Mouse (Mus musculus) small intestine, adult 2 months (tissue): ENCODE measurements around the gene F2rl3. TPM values are rescaled to one million over a fixed set of nuclear protein-coding genes. Genes with fewer than 3 reads are reported as not detected.

Experiments used
- H3K27ac ChIP-seq: fragments of 200-500 bp; 2 replicates; pipeline ENCODE4 v1.5.1; 2012; ENCODE audit warnings: low read depth, low read length, control low read depth, inconsistent platforms; ENCODE audit not compliant: insufficient read depth
- H3K27me3 ChIP-seq: fragments of 200-500 bp; 2 replicates; pipeline ENCODE4 v1.6.1; 2012; ENCODE audit warnings: mild to moderate bottlenecking, moderate library complexity, low read length, inconsistent platforms; ENCODE audit not compliant: control insufficient read depth, insufficient read depth
- H3K36me3 ChIP-seq: fragments of 200-500 bp; 2 replicates; pipeline ENCODE4 v1.6.1; 2012; ENCODE audit warnings: mild to moderate bottlenecking, low read length, control low read depth, inconsistent platforms; ENCODE audit not compliant: control insufficient read depth, insufficient read depth
- H3K4me1 ChIP-seq: fragments of 200-500 bp; 2 replicates; pipeline ENCODE4 v1.6.1; 2012; ENCODE audit warnings: low read length, inconsistent platforms, mixed read lengths; ENCODE audit not compliant: control insufficient read depth, insufficient read depth, insufficient read length
- H3K4me3 ChIP-seq: fragments of 200-500 bp; 2 replicates; pipeline ENCODE4 v1.5.1; 2012; ENCODE audit warnings: low read depth, mild to moderate bottlenecking, control low read depth, inconsistent platforms, low read length, moderate library complexity
- CTCF ChIP-seq: fragments of 200-500 bp; IDR thresholded peaks from 2 replicates; pipeline ENCODE4 v1.5.1; 2012; ENCODE audit warnings: low read depth, mild to moderate bottlenecking, control low read depth, inconsistent platforms, low read length, moderate library complexity, mixed read lengths; ENCODE audit not compliant: insufficient replicate concordance, insufficient read length; ENCODE audit errors: extremely low read depth
- POLR2A ChIP-seq: fragments of 200-500 bp; IDR thresholded peaks from 2 replicates; pipeline ENCODE4 v1.6.1; 2012; ENCODE audit warnings: low read depth, mild to moderate bottlenecking, control low read depth, inconsistent platforms, low read length, moderate library complexity
- WGBS: fragments of 180-500 bp; shearing (Covaris S2); methylation state at CpG from one replicate; pipeline ENCODE4 v1.1.7; 2018; 5-methylcytosine and 5-hydroxymethylcytosine counted together
- polyA plus RNA-seq: library from polyadenylated mRNA; depleted of rRNA; stranded (reverse); fragments of >200 nt; gene quantifications from 2 replicates; pipeline ENCODE4 v1.2.3, GENCODE M21; 2012; rRNA removed

F2rl3 gene
- polyA plus RNA-seq, 1 experiment = 10.6 TPM

- H3K27me3 ChIP-seq = no peaks in the 10 kb centered on the region
- H3K4me3 ChIP-seq = no peak overlapping the region
- H3K27ac ChIP-seq = no peak overlapping the region
- WGBS = 72% methylated on average over 4 of the region's 4 CpGs
- TF ChIP-seq POLR2A (no peak), CTCF (no peak)
- no peaks in the 10 kb centered on the region for H3K36me3 ChIP-seq
- no peaks in the 10 kb centered on the region; the same call in 1 of the 2 replicates for H3K4me1 ChIP-seq
These were observed 4.0 kb downstream of the F2rl3 start for GRCm38 (mm10) chr8:72765696-72766095.

DNA sequence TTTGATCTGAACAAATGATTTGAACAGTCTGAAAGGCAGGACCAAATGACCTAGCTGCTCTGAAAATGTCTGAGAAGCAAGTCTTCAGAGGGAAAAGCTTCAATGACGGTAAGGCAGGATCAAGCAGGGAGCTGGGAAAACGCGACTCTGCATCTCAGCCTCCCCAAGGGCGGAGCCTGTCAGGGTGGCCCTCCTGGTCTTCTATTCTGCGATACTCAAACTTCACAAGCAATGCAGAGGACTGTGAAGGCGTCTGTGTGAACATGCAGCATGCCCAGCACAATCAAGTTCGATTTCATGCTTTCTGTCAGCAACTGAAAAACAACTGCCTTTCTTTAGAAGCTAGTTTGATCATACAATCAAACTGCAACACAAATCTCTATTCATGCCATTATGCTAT is 5.1 kb downstream of the F2rl3 start:
- Histone ChIP-seq H3K27ac (no peak overlapping the region), H3K4me1 (no peaks in the 10 kb centered on the region), H3K27me3 (no peaks in the 10 kb centered on the region), H3K36me3 (no peaks in the 10 kb centered on the region), H3K4me3 (no peak overlapping the region)
- WGBS = 36% methylated on average over 7 of the region's 7 CpGs
- no peak for TF ChIP-seq CTCF
- no peak for TF ChIP-seq POLR2A

DNA sequence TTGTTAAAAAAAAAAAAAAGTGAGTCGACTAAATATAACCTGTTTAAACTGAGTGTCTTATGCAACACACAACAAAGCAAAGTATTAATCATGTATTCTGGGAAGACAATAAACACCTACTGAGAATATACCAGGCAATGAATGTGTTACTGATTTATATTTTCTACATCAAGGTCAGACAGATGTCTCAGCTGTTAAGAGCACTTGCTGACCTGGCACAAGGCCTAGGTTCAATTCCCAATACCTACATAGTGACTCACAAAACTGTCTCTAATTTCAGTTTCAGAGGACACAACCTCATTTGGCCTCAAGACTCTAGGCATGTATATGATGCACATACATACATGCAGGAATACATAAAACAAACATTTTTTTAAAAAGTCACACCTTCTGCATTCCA is 16.1 kb downstream of the F2rl3 start:
- 76% methylated on average over 1 of the region's 1 CpGs for WGBS
- Histone ChIP-seq H3K27ac (no peak overlapping the region), H3K27me3 (no peaks in the 10 kb centered on the region), H3K4me1 (no peaks in the 10 kb centered on the region), H3K36me3 (no peaks in the 10 kb centered on the region), H3K4me3 (no peak overlapping the region)
- TF ChIP-seq CTCF = no peak
- no peak for TF ChIP-seq POLR2A

- Histone ChIP-seq H3K4me1 (no peaks in the 10 kb centered on the region), H3K4me3 (no peak overlapping the region), H3K27ac (no peak overlapping the region), H3K27me3 (no peaks in the 10 kb centered on the region), H3K36me3 (no peaks in the 10 kb centered on the region)
- 91% methylated on average over 4 of the region's 4 CpGs for WGBS
- TF ChIP-seq CTCF (no peak), POLR2A (no peak)
These were observed 19.0 kb downstream of the F2rl3 start for GRCm38 (mm10) chr8:72780644-72781043.

DNA sequence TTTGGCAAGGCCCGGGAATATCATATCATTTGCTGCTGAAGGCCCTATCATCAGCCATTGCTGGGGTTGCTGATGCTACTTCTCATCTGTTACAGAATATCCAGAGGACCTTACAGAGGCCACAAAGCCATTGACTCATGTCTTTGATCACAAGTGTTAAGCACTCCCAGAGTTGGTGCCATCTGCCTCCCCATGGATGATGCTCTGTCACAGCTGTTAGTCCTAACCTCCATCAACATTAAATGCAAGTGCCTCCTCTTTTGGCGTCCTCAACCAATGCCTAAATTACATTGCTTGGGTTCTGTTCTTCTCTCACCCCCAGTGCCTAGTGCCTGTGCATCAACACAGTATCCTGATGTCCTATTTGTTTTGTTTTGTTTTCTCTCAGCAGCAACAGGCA is 39.9 kb downstream of the F2rl3 start:
- 75% methylated on average over 2 of the region's 2 CpGs for WGBS
- no peaks in the 10 kb centered on the region for H3K4me1 ChIP-seq
- H3K27ac ChIP-seq = no peak overlapping the region
- H3K36me3 ChIP-seq = no peaks in the 10 kb centered on the region
- H3K27me3 ChIP-seq = no peaks in the 10 kb centered on the region
- H3K4me3 ChIP-seq = no peak overlapping the region
- TF ChIP-seq POLR2A (no peak), CTCF (no peak)

DNA sequence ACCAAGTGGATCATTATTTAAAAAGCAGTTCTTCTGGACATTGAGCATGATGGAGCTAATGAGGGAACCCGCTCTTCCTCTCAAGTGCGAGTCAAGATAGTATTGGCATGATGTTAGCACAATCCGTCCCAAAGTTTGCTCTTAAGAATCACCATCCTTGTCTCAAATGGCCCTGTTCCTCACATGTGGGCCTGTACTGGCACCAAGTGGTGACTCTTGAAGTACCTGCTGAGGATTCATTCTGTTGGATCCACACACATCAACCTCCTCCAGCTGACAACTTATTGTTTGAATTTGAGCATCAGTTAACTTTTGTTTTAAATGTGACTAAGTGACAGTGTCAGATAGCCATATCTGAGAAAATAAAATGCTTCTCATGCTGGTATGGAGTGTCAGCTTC is 51.0 kb downstream of the F2rl3 start:
- whole genome bisulfite sequencing = 79% methylated on average over 3 of the region's 3 CpGs
- TF ChIP-seq POLR2A (no peak), CTCF (no peak)
- H3K27ac ChIP-seq = no peak overlapping the region

More for the DNA sequence above, 51.0 kb downstream of the F2rl3 start:
- Histone ChIP-seq H3K27me3 (no peaks in the 10 kb centered on the region), H3K4me1 (no peaks in the 10 kb centered on the region), H3K36me3 (no peaks in the 10 kb centered on the region), H3K4me3 (no peak overlapping the region)

Other genes starting within 250 kb of the F2rl3 start
- 7.8 and 15.1 TPM in 2 replicates for gene Med26, start 213.6 kb upstream of the F2rl3 start, polyA plus RNA-seq
- gene Smim7, start 190.8 kb upstream of the F2rl3 start, polyA plus RNA-seq = 17.7 and 29.3 TPM in 2 replicates
- 11.5 and 13.7 TPM in 2 replicates for gene Tmem38a, start 189.8 kb upstream of the F2rl3 start, polyA plus RNA-seq
- 0.03 and 0.05 TPM in 2 replicates for gene Nwd1, start 115.2 kb upstream of the F2rl3 start, polyA plus RNA-seq
- 62.4 and 114 TPM in 2 replicates for gene Sin3b, start 38.6 kb upstream of the F2rl3 start, polyA plus RNA-seq